Comparison of ENCODE assay signal across 1 mouse cellular context in genomic region chr7:29292458-29293098, GRCm38 (mm10).
TF ChIP-seq lines count a peak whose summit lies in the region.

No protein-coding gene starts in this region.

TF ChIP-seq in MEL, 35 proteins besides CTCF, POLR2A, EP300 and RAD21 (continued from another document):
- TF ChIP-seq HCFC1 (IDR thresholded peaks at IDR 0.05; ENCODE audit: low read depth, low read length) (no peak), RCOR1 (IDR thresholded peaks at IDR 0.05; ENCODE audit: low read depth, low read length) (0 out of 2 replicates have a peak, but pooled peaks have one; percentile 34), CHD2 (IDR thresholded peaks at IDR 0.05; ENCODE audit: low read length) (0 out of 2 replicates have a peak, but pooled peaks have one; percentile 16), SIN3A (IDR thresholded peaks at IDR 0.05; ENCODE audit: low read length) (0 out of 2 replicates have a peak, but pooled peaks have one; percentile 25), MAX (IDR thresholded peaks at IDR 0.05; ENCODE audit: low read length) (no peak), NELFE (IDR thresholded peaks at IDR 0.05; ENCODE audit: low read depth, low read length) (no peak), GATA1 (IDR thresholded peaks at IDR 0.05; ENCODE audit: low read depth, low read length) (peak; percentile 49), USF1 (IDR thresholded peaks at IDR 0.05; ENCODE audit: low read depth, low read length) (no peak), ZC3H11A (IDR thresholded peaks at IDR 0.05; ENCODE audit: low read depth, low read length) (no peak)
